Mouse (Mus musculus) ovary, adult 18-20 months (tissue): Measurements from ENCODE around the gene Prl7b1.

Source experiments
- DNase-seq: peaks from one replicate; pipeline ENCODE4 v3.0.0; 2022; ENCODE audit warnings: low spot score, mixed read lengths

The Prl7b1 gene

GRCm38 (mm10) chr13:27610482-27610881, at the start of gene Prl7b1:
Gene Prl7b1 (minus strand): TSS chr13:27610582.
- no peak for DNase-seq

- no peak for DNase-seq
Measured at GRCm38 (mm10) chr13:27642393-27642792, 32.0 kb upstream of the Prl7b1 start, which contains the start of gene Prl7a1. Gene Prl7a1 (minus strand): TSS chr13:27642493.

- DNase-seq, result no peak
Measured at GRCm38 (mm10) chr13:27582071-27582470, 28.3 kb downstream of the Prl7b1 start, which contains the start of gene Prl8a1. Gene Prl8a1 (minus strand): TSS chr13:27582171.

GRCm38 (mm10) chr13:27564506-27564905, 45.9 kb downstream of the Prl7b1 start, which contains the start of gene Prl8a9:
Gene Prl8a9 (minus strand): TSS chr13:27564606.
- no peak for DNase-seq

GRCm38 (mm10) chr13:27553336-27553735, 57.0 kb downstream of the Prl7b1 start:
- DNase-seq, result no peak
